Mouse (Mus musculus): ENCODE measurements at regions not wholly inside any gene's neighbourhood (a gene's known extent, or its start where the extent isn't known, plus 50 kb on each side); places are given as distances from the start of the nearest gene placed in this dataset.

DNA sequence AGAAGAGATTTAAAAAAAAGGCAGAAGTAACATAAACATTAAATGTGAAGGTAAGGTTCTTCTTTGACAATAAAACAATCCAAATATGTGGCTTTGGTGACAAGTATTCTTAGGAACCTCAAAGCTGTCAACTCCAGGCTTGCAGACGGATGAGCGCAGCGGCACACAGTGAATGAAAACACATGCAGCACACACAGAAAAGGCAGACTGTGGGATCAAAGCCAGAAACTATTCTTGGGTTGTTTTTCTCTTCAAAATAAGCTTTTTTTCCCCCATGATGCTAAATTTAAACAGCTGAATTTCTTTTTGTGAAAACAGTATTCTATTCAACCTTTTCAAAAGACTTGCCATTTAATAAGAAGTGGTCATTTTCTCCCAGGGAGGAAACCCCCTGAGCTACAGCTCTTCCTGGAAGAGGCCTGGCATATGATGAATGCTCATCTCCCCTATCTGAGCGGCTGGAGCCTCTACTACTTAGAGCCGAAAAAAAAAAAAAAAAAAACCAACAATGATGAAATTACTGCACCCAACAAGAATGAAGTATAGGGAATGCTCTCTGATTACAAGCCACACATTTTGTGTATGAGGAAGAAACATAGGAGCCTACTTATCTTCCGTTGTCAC, 648.9 kb upstream of the Tbl1xr1 start:
- H3K4me2 ChIP-seq (ENCODE audit: low read depth) = no peak overlapping the region
- no peak overlapping the region for H3K4me3 ChIP-seq
- H3K36me3 ChIP-seq (ENCODE audit: control insufficient read depth, insufficient read depth) = no peaks in the 10 kb centered on the region
- H3K79me2 ChIP-seq (ENCODE audit: control insufficient read depth, insufficient read depth) = no peaks in the 10 kb centered on the region
- no peak overlapping the region for H3ac ChIP-seq (ENCODE audit: control insufficient read depth, insufficient read length)
- H3K27me3 ChIP-seq (ENCODE audit: control insufficient read depth, insufficient read depth, insufficient read length) = no peaks in the 10 kb centered on the region
- TF ChIP-seq CEBPB (IDR thresholded peaks at IDR 0.05; ENCODE audit: insufficient read depth, poor library complexity, severe bottlenecking) = no peak
- TF ChIP-seq REST (IDR thresholded peaks at IDR 0.05; ENCODE audit: insufficient read depth, insufficient read length) = no peak
- TF ChIP-seq TCF3 (IDR thresholded peaks at IDR 0.05; ENCODE audit: insufficient read length, low read depth) = no peak
- no peak for TF ChIP-seq MYOD1 (IDR thresholded peaks at IDR 0.05; ENCODE audit: control insufficient read depth in 1 of 3, insufficient read length in 2 of 3, low read depth in 2 of 3)
- no peak for TF ChIP-seq SRF (IDR thresholded peaks at IDR 0.05; ENCODE audit: control insufficient read depth, insufficient read length, low read depth)
- TF ChIP-seq MAX (IDR thresholded peaks at IDR 0.05; ENCODE audit: low read depth) = no peak
- TF ChIP-seq POLR2A (IDR thresholded peaks at IDR 0.05; ENCODE audit: insufficient read length, low read depth) = no peak
- TF ChIP-seq E2F4 (IDR thresholded peaks at IDR 0.05; ENCODE audit: insufficient read depth) = no peak
- no peak for TF ChIP-seq POLR2AphosphoS2 (IDR thresholded peaks at IDR 0.05; ENCODE audit: insufficient read length, low read depth)
- TF ChIP-seq TCF12 (IDR thresholded peaks at IDR 0.05; ENCODE audit: insufficient read depth, poor library complexity, severe bottlenecking) = no peak
- TF ChIP-seq USF1 (IDR thresholded peaks at IDR 0.05; ENCODE audit: low read depth) = no peak
- no peak for TF ChIP-seq MYOG (IDR thresholded peaks at IDR 0.05; ENCODE audit: control insufficient read depth in 1 of 3, insufficient read depth in 1 of 3, insufficient read length in 2 of 3, low read depth in 2 of 3)

DNA sequence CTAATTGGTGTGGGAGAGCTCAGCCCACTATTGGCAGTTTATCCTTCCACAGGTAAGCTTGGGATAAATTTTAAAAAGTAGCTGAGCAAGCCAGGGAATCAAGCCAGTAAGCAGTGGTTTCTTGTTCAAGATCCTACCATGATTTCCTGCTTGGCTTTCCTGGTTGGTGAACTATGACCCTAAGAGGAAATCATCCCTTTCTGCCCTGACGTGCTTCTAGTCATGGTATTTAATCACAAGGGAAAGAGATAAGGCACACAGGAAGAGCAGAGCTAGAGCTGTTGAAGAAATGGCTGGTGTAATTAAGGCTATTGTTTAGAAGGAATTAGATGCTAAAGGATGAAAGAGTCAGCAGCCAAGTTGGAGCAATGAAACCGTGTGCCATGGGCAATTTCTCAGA, 648.3 kb upstream of the Tbl1xr1 start:
- Histone ChIP-seq H3K79me2 (ENCODE audit: control insufficient read depth, insufficient read depth) (no peaks in the 10 kb centered on the region), H3ac (ENCODE audit: control insufficient read depth, insufficient read length) (no peak overlapping the region), H3K36me3 (ENCODE audit: control insufficient read depth, insufficient read depth) (no peaks in the 10 kb centered on the region), H3K27me3 (ENCODE audit: control insufficient read depth, insufficient read depth, insufficient read length) (no peaks in the 10 kb centered on the region), H3K4me3 (no peak overlapping the region), H3K4me2 (ENCODE audit: low read depth) (no peak overlapping the region)
- TF ChIP-seq POLR2AphosphoS2 (IDR thresholded peaks at IDR 0.05; ENCODE audit: insufficient read length, low read depth) = no peak
- no peak for TF ChIP-seq MYOG (IDR thresholded peaks at IDR 0.05; ENCODE audit: control insufficient read depth in 1 of 3, insufficient read depth in 1 of 3, insufficient read length in 2 of 3, low read depth in 2 of 3)
- TF ChIP-seq USF1 (IDR thresholded peaks at IDR 0.05; ENCODE audit: low read depth) = no peak
- no peak for TF ChIP-seq E2F4 (IDR thresholded peaks at IDR 0.05; ENCODE audit: insufficient read depth)
- TF ChIP-seq POLR2A (IDR thresholded peaks at IDR 0.05; ENCODE audit: insufficient read length, low read depth) = no peak
- TF ChIP-seq CEBPB (IDR thresholded peaks at IDR 0.05; ENCODE audit: insufficient read depth, poor library complexity, severe bottlenecking) = no peak
- no peak for TF ChIP-seq MAX (IDR thresholded peaks at IDR 0.05; ENCODE audit: low read depth)

DNA sequence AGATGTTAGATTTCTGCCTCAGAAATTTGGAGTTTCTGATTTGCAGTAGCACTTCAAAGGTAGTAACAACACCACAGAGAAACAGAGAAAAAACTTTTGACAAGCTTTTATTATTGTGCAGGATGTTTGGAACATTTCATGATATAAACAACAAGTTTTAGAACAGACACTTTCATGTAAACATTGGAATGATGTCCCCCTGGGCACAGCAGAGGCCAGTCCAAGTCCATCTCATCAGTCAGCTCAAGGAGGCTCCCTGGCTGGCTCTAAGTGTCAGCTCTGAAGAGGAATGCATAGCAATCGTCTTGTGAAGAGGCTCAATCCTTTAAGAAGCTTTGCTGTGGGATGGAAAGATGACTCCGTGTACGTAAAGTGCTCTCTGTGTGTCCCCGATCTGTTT, 612.2 kb upstream of the Tbl1xr1 start:
- Histone ChIP-seq H3K4me2 (ENCODE audit: low read depth) (no peak overlapping the region), H3K4me3 (no peak overlapping the region), H3K36me3 (ENCODE audit: control insufficient read depth, insufficient read depth) (no peaks in the 10 kb centered on the region), H3K27me3 (ENCODE audit: control insufficient read depth, insufficient read depth, insufficient read length) (no peaks in the 10 kb centered on the region), H3ac (ENCODE audit: control insufficient read depth, insufficient read length) (no peak overlapping the region), H3K79me2 (ENCODE audit: control insufficient read depth, insufficient read depth) (no peaks in the 10 kb centered on the region)
- TF ChIP-seq MAX (IDR thresholded peaks at IDR 0.05; ENCODE audit: low read depth) = no peak
- TF ChIP-seq USF1 (IDR thresholded peaks at IDR 0.05; ENCODE audit: low read depth) = no peak
- no peak for TF ChIP-seq TCF3 (IDR thresholded peaks at IDR 0.05; ENCODE audit: insufficient read length, low read depth)
- no peak for TF ChIP-seq TCF12 (IDR thresholded peaks at IDR 0.05; ENCODE audit: insufficient read depth, poor library complexity, severe bottlenecking)
- no peak for TF ChIP-seq SRF (IDR thresholded peaks at IDR 0.05; ENCODE audit: control insufficient read depth, insufficient read length, low read depth)
- no peak for TF ChIP-seq POLR2AphosphoS2 (IDR thresholded peaks at IDR 0.05; ENCODE audit: insufficient read length, low read depth)
- no peak for TF ChIP-seq MYOD1 (IDR thresholded peaks at IDR 0.05; ENCODE audit: control insufficient read depth in 1 of 3, insufficient read length in 2 of 3, low read depth in 2 of 3)
- no peak for TF ChIP-seq E2F4 (IDR thresholded peaks at IDR 0.05; ENCODE audit: insufficient read depth)
- no peak for TF ChIP-seq MYOG (IDR thresholded peaks at IDR 0.05; ENCODE audit: control insufficient read depth in 1 of 3, insufficient read depth in 1 of 3, insufficient read length in 2 of 3, low read depth in 2 of 3)
- TF ChIP-seq CEBPB (IDR thresholded peaks at IDR 0.05; ENCODE audit: insufficient read depth, poor library complexity, severe bottlenecking) = no peak
- TF ChIP-seq POLR2A (IDR thresholded peaks at IDR 0.05; ENCODE audit: insufficient read length, low read depth) = no peak
- no peak for TF ChIP-seq REST (IDR thresholded peaks at IDR 0.05; ENCODE audit: insufficient read depth, insufficient read length)

DNA sequence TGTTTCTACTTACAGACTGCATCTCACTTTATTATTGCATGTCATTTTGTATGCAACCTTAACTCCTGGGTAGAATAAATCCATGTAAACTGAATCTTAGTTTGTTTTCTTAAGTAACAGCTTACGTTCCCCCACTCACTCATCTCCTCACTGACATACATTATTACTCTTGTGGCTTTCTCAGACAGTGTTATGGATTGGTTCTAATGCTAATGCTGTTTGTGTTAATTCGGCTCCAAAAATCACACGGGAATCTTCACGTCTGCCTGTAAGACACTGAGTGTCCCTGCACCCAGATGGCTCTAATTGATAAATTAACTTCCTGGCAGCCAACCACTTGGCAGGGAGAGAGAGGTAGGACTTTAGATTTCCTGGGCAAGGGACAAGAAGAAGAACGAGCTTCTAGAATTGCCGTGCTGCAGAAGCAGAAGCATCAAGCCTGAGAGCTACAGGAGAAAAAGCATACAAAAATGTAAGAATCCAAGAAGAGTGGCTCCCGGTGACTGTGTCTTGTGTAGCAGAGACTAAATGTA, 610.3 kb upstream of the Tbl1xr1 start:
- no peak for TF ChIP-seq MAX (IDR thresholded peaks at IDR 0.05; ENCODE audit: low read depth)
- no peak for TF ChIP-seq TCF3 (IDR thresholded peaks at IDR 0.05; ENCODE audit: insufficient read length, low read depth)
- no peak for TF ChIP-seq MYOG (IDR thresholded peaks at IDR 0.05; ENCODE audit: control insufficient read depth in 1 of 3, insufficient read depth in 1 of 3, insufficient read length in 2 of 3, low read depth in 2 of 3)
- TF ChIP-seq TCF12 (IDR thresholded peaks at IDR 0.05; ENCODE audit: insufficient read depth, poor library complexity, severe bottlenecking) = no peak
- no peak for TF ChIP-seq E2F4 (IDR thresholded peaks at IDR 0.05; ENCODE audit: insufficient read depth)
- no peak for TF ChIP-seq SRF (IDR thresholded peaks at IDR 0.05; ENCODE audit: control insufficient read depth, insufficient read length, low read depth)
- no peak for TF ChIP-seq MYOD1 (IDR thresholded peaks at IDR 0.05; ENCODE audit: control insufficient read depth in 1 of 3, insufficient read length in 2 of 3, low read depth in 2 of 3)
- TF ChIP-seq USF1 (IDR thresholded peaks at IDR 0.05; ENCODE audit: low read depth) = no peak
- TF ChIP-seq REST (IDR thresholded peaks at IDR 0.05; ENCODE audit: insufficient read depth, insufficient read length) = no peak
- TF ChIP-seq POLR2AphosphoS2 (IDR thresholded peaks at IDR 0.05; ENCODE audit: insufficient read length, low read depth) = no peak
- TF ChIP-seq CEBPB (IDR thresholded peaks at IDR 0.05; ENCODE audit: insufficient read depth, poor library complexity, severe bottlenecking) = no peak
- no peak for TF ChIP-seq POLR2A (IDR thresholded peaks at IDR 0.05; ENCODE audit: insufficient read length, low read depth)
- Histone ChIP-seq H3K4me2 (ENCODE audit: low read depth) (no peak overlapping the region), H3K79me2 (ENCODE audit: control insufficient read depth, insufficient read depth) (no peaks in the 10 kb centered on the region), H3K4me3 (no peak overlapping the region), H3ac (ENCODE audit: control insufficient read depth, insufficient read length) (no peak overlapping the region), H3K27me3 (ENCODE audit: control insufficient read depth, insufficient read depth, insufficient read length) (no peaks in the 10 kb centered on the region), H3K36me3 (ENCODE audit: control insufficient read depth, insufficient read depth) (no peaks in the 10 kb centered on the region)
